9 mouse cellular contexts compared by ENCODE assay signal in genomic region chr2:30242509-30242908, GRCm38 (mm10). TPM values are rescaled to one million over a fixed set of nuclear protein-coding genes. Genes with fewer than 3 reads are reported as not detected.
DNase-seq lines count a peak whose midpoint lies in the region; ATAC-seq and TF ChIP-seq lines count a peak whose summit lies in the region.
"Had no signal": no experiment of that assay in that cellular context is flagged by ENCODE, and none has a peak within 500 bp of the region (broad histone marks: within the 10 kb centered on the region; RNA-seq: fewer than 3 reads in every experiment).

No protein-coding gene starts in this region.

- peaks cover 46% of the 10 kb centered on the region for H3K4me1 ChIP-seq in neural tube, embryonic 15.5 days
- H3K4me1 ChIP-seq in cerebellum, adult 2 months (ENCODE audit: control insufficient read depth, insufficient read depth, low read length) = peaks cover 54% of the 10 kb centered on the region
- H3K4me1 ChIP-seq in heart, embryonic 12.5 days (replicated peaks) = peaks cover 55% of the 10 kb centered on the region
- H3K4me1 ChIP-seq in midbrain, postnatal 0 days (ENCODE audit: insufficient read depth, low read length) = peaks cover 10% of the 10 kb centered on the region

- H3K27me3 ChIP-seq in neural tube, embryonic 15.5 days (replicated peaks) = no peaks in the 10 kb centered on the region
- H3K27me3 ChIP-seq in cerebellum, adult 2 months (ENCODE audit: control insufficient read depth, insufficient read depth, low read length) = no peaks in the 10 kb centered on the region
- H3K27me3 ChIP-seq in heart, embryonic 12.5 days (replicated peaks) = no peaks in the 10 kb centered on the region
- no peaks in the 10 kb centered on the region for H3K27me3 ChIP-seq in midbrain, postnatal 0 days (ENCODE audit: insufficient read depth, low read length)

- peak; percentile 42 for DNase-seq in neural tube, embryonic 10.5 days (ENCODE audit: extremely low spot score, low spot score)
- peak; percentile 78 to 90 for DNase-seq in cerebellum, adult 2 months
- DNase-seq in kidney, postnatal 36 days = peak; percentile 79 to 94
- DNase-seq in midbrain, postnatal 0 days (ENCODE audit: low spot score) = peak; percentile 56
- DNase-seq in right cerebral cortex, postnatal 14 days = no peak
- DNase-seq in right cerebral cortex, postnatal 10 days (ENCODE audit: low spot score in 2 of 2) = no peak

- ATAC-seq in neural tube, embryonic 15.5 days (ENCODE audit: low FRiP score) = no peak
- ATAC-seq in heart, embryonic 12.5 days (ENCODE audit: insufficient number of reproducible peaks, low FRiP score) = no peak
- no peak for ATAC-seq in midbrain, postnatal 0 days (ENCODE audit: low FRiP score)

- H3K27ac ChIP-seq in neural tube, embryonic 15.5 days (replicated peaks) = no peak overlapping the region
- H3K27ac ChIP-seq in cerebellum, adult 2 months (ENCODE audit: insufficient read depth, low read length) = peak overlapping the region; percentile 60
- H3K27ac ChIP-seq in heart, embryonic 12.5 days (ENCODE audit: poor library complexity, severe bottlenecking) = peak overlapping the region; percentile 79
- no peak overlapping the region for H3K27ac ChIP-seq in midbrain, postnatal 0 days (ENCODE audit: low read depth, low read length)
- H3K27ac ChIP-seq: macrophage had no signal

- no peak overlapping the region for H3K9ac ChIP-seq in neural tube, embryonic 15.5 days (replicated peaks)
- H3K9ac ChIP-seq in heart, embryonic 12.5 days = peak overlapping the region; percentile 46; the same call in 1 of the 2 replicates
- H3K9ac ChIP-seq in midbrain, postnatal 0 days (replicated peaks; ENCODE audit: low read length, poor library complexity, severe bottlenecking) = no peak overlapping the region

- no peak overlapping the region for H3K4me2 ChIP-seq in neural tube, embryonic 15.5 days
- no peak overlapping the region for H3K4me2 ChIP-seq in heart, embryonic 12.5 days
- H3K4me2 ChIP-seq in midbrain, postnatal 0 days (ENCODE audit: low read depth, low read length, poor library complexity, severe bottlenecking) = no peak overlapping the region

- WGBS in neural tube, embryonic 15.5 days = 31% methylated on average over 4 of the region's 4 CpGs
- 1% methylated on average over 4 of the region's 4 CpGs for WGBS in cerebellum, adult 2 months
- 43% methylated on average over 4 of the region's 4 CpGs for WGBS in heart, embryonic 12.5 days
- WGBS in midbrain, postnatal 0 days = 46% methylated on average over 4 of the region's 4 CpGs

- no peaks in the 10 kb centered on the region for H3K9me3 ChIP-seq in neural tube, embryonic 15.5 days (replicated peaks)
- no peaks in the 10 kb centered on the region for H3K9me3 ChIP-seq in heart, embryonic 12.5 days (replicated peaks)
- no peaks in the 10 kb centered on the region for H3K9me3 ChIP-seq in midbrain, postnatal 0 days (ENCODE audit: low read length)

- peaks cover 56% of the 10 kb centered on the region for H3K36me3 ChIP-seq in neural tube, embryonic 15.5 days
- peaks cover 62% of the 10 kb centered on the region for H3K36me3 ChIP-seq in heart, embryonic 12.5 days
- peaks cover 20% of the 10 kb centered on the region for H3K36me3 ChIP-seq in midbrain, postnatal 0 days (ENCODE audit: insufficient read depth, low read length)

- TF ChIP-seq POLR2A in cerebellum, adult 2 months (IDR thresholded peaks at IDR 0.05; ENCODE audit: borderline replicate concordance, insufficient read depth, low read length) = no peak

- TF ChIP-seq CTCF in cerebellum, adult 2 months (IDR thresholded peaks at IDR 0.05; ENCODE audit: borderline replicate concordance, insufficient read depth, low read depth, low read length) = no peak
- no peak for TF ChIP-seq CTCF in midbrain, postnatal 0 days (IDR thresholded peaks at IDR 0.05)

- H3K4me3 ChIP-seq in neural tube, embryonic 15.5 days (replicated peaks) = no peak overlapping the region
- H3K4me3 ChIP-seq in cerebellum, adult 2 months (replicated peaks; ENCODE audit: insufficient read depth, low read depth, low read length) = no peak overlapping the region
- H3K4me3 ChIP-seq in heart, embryonic 12.5 days = no peak overlapping the region
- H3K4me3 ChIP-seq in midbrain, postnatal 0 days (ENCODE audit: low read depth, low read length) = no peak overlapping the region

RNA-seq across cellular contexts. Expression of gene Gm28035, which starts 2.1 kb away (rescaled TPM):
- polyA plus RNA-seq in neural tube, embryonic 15.5 days (2015; fragmentation: Nextera tagmentation; extraction: Ambion mirVana) = 0.12 and 0.32 TPM in 2 replicates
- 8.5 and 8.6 TPM in 2 replicates for polyA plus RNA-seq in cerebellum, adult 2 months (2012; rRNA removed)
- polyA plus RNA-seq in heart, embryonic 12.5 days (2016; fragmentation: Nextera tagmentation; extraction: Ambion mirVana) = 0.33 and 0.40 TPM in 2 replicates
- 3.4 and 6.0 TPM in 2 replicates for total RNA-seq in midbrain, postnatal 0 days (2014; rRNA removed)
- polyA plus RNA-seq in midbrain, postnatal 0 days (2015; fragmentation: Nextera tagmentation; extraction: Ambion mirVana) = 0.09 and 0.11 TPM in 2 replicates

RNA-seq across cellular contexts. Expression of gene Lrrc8a, which starts 5.0 kb away (rescaled TPM):
- 47.5 and 49.1 TPM in 2 replicates for polyA plus RNA-seq in neural tube, embryonic 15.5 days (2015; fragmentation: Nextera tagmentation; extraction: Ambion mirVana)
- 54.8 and 58.0 TPM in 2 replicates for polyA plus RNA-seq in cerebellum, adult 2 months (2012; rRNA removed)
- 35.4 and 37.7 TPM in 2 replicates for polyA plus RNA-seq in heart, embryonic 12.5 days (2016; fragmentation: Nextera tagmentation; extraction: Ambion mirVana)
- total RNA-seq in midbrain, postnatal 0 days (2014; rRNA removed) = 52.5 and 65.4 TPM in 2 replicates
- 55.3 and 56.0 TPM in 2 replicates for polyA plus RNA-seq in midbrain, postnatal 0 days (2015; fragmentation: Nextera tagmentation; extraction: Ambion mirVana)

RNA-seq across cellular contexts. Expression of gene Phyhd1, which starts 23.5 kb away (rescaled TPM):
- polyA plus RNA-seq in neural tube, embryonic 15.5 days (2015; fragmentation: Nextera tagmentation; extraction: Ambion mirVana) = 4.8 and 5.2 TPM in 2 replicates
- polyA plus RNA-seq in cerebellum, adult 2 months (2012; rRNA removed) = 25.7 and 30.2 TPM in 2 replicates
- 5.7 and 6.5 TPM in 2 replicates for polyA plus RNA-seq in heart, embryonic 12.5 days (2016; fragmentation: Nextera tagmentation; extraction: Ambion mirVana)
- 7.2 and 9.0 TPM in 2 replicates for total RNA-seq in midbrain, postnatal 0 days (2014; rRNA removed)
- polyA plus RNA-seq in midbrain, postnatal 0 days (2015; fragmentation: Nextera tagmentation; extraction: Ambion mirVana) = 3.9 and 4.4 TPM in 2 replicates

RNA-seq across cellular contexts. Expression of gene Kyat1, which starts 36.9 kb away (rescaled TPM):
- 16.0 and 16.2 TPM in 2 replicates for polyA plus RNA-seq in neural tube, embryonic 15.5 days (2015; fragmentation: Nextera tagmentation; extraction: Ambion mirVana)
- polyA plus RNA-seq in cerebellum, adult 2 months (2012; rRNA removed) = 45.6 and 55.8 TPM in 2 replicates
- 14.0 and 14.9 TPM in 2 replicates for polyA plus RNA-seq in heart, embryonic 12.5 days (2016; fragmentation: Nextera tagmentation; extraction: Ambion mirVana)
- total RNA-seq in midbrain, postnatal 0 days (2014; rRNA removed) = 21.9 and 26.4 TPM in 2 replicates
- 16.4 and 17.9 TPM in 2 replicates for polyA plus RNA-seq in midbrain, postnatal 0 days (2015; fragmentation: Nextera tagmentation; extraction: Ambion mirVana)

RNA-seq across cellular contexts. Expression of gene Gm28038, which starts 38.3 kb away (rescaled TPM):
- polyA plus RNA-seq in neural tube, embryonic 15.5 days (2015; fragmentation: Nextera tagmentation; extraction: Ambion mirVana) = not detected in 2 replicates
- polyA plus RNA-seq in cerebellum, adult 2 months (2012; rRNA removed) = not detected in 2 replicates
- polyA plus RNA-seq in heart, embryonic 12.5 days (2016; fragmentation: Nextera tagmentation; extraction: Ambion mirVana) = not detected in 2 replicates
- not detected in 2 replicates for total RNA-seq in midbrain, postnatal 0 days (2014; rRNA removed)
- polyA plus RNA-seq in midbrain, postnatal 0 days (2015; fragmentation: Nextera tagmentation; extraction: Ambion mirVana) = not detected in 2 replicates

Comparison
In these comparisons a context has a peak if more than half of its experiments do, and no peak if none do; other contexts are left out.
1. DNase-seq: peak in neural tube, embryonic 10.5 days (single experiment), cerebellum, adult 2 months (2 of 2), kidney, postnatal 36 days (2 of 2) and midbrain, postnatal 0 days (single experiment); none in right cerebral cortex, postnatal 14 days (single experiment) and right cerebral cortex, postnatal 10 days (0 of 2).
2. H3K27ac ChIP-seq: peak in cerebellum, adult 2 months (single experiment) and heart, embryonic 12.5 days (single experiment); none in neural tube, embryonic 15.5 days (single experiment) and midbrain, postnatal 0 days (single experiment).